In genomic region chr7:135942826-135943225, GRCm38 (mm10) we compare ENCODE assay signal across 24 mouse cellular contexts.
DNase-seq lines count a peak whose midpoint lies in the region; ATAC-seq and TF ChIP-seq lines count a peak whose summit lies in the region.
"Had no signal": no experiment of that assay in that cellular context is flagged by ENCODE, and none has a peak within 500 bp of the region (broad histone marks: within the 10 kb centered on the region; RNA-seq: fewer than 3 reads in every experiment).

No protein-coding gene starts in this region.

- H3K79me2 ChIP-seq in myocyte (ENCODE audit: control insufficient read depth, insufficient read depth) = no peaks in the 10 kb centered on the region

- no peak for TF ChIP-seq POLR2A in myocyte (IDR thresholded peaks at IDR 0.05; ENCODE audit: insufficient read length, low read depth)

- no peaks in the 10 kb centered on the region for H3K36me3 ChIP-seq in midbrain, postnatal 0 days (ENCODE audit: insufficient read depth, low read length)
- H3K36me3 ChIP-seq in midbrain, embryonic 16.5 days (ENCODE audit: control insufficient read depth, insufficient read depth, low read length) = no peaks in the 10 kb centered on the region
- no peaks in the 10 kb centered on the region for H3K36me3 ChIP-seq in myocyte (ENCODE audit: control insufficient read depth, insufficient read depth)
- H3K36me3 ChIP-seq: embryonic facial prominence, embryonic 15.5 days; hindbrain, embryonic 12.5 days; hindbrain, embryonic 15.5 days had no signal

- intact Hi-C loops in left cerebral cortex, postnatal 4 days (cut with DNase I) = no loop called here
- intact Hi-C loops in left cerebral cortex, postnatal 14 days (cut with DNase I) = no loop called here

- H3K27me3 ChIP-seq in midbrain, postnatal 0 days (ENCODE audit: insufficient read depth, low read length) = no peaks in the 10 kb centered on the region
- no peaks in the 10 kb centered on the region for H3K27me3 ChIP-seq in midbrain, embryonic 16.5 days (ENCODE audit: control insufficient read depth, insufficient read depth, low read depth, low read length)
- H3K27me3 ChIP-seq in myocyte (ENCODE audit: control insufficient read depth, insufficient read depth, insufficient read length) = no peaks in the 10 kb centered on the region
- H3K27me3 ChIP-seq: embryonic facial prominence, embryonic 15.5 days; hindbrain, embryonic 12.5 days; hindbrain, embryonic 15.5 days had no signal

- no peak for TF ChIP-seq CTCF in midbrain, postnatal 0 days (IDR thresholded peaks at IDR 0.05)

- H3K4me2 ChIP-seq in midbrain, postnatal 0 days (ENCODE audit: low read depth, low read length, poor library complexity, severe bottlenecking) = no peak overlapping the region
- no peak overlapping the region for H3K4me2 ChIP-seq in midbrain, embryonic 16.5 days (ENCODE audit: low read length)
- H3K4me2 ChIP-seq in myocyte (ENCODE audit: low read depth) = no peak overlapping the region
- H3K4me2 ChIP-seq: embryonic facial prominence, embryonic 15.5 days; heart, embryonic 11.5 days; hindbrain, embryonic 12.5 days; hindbrain, embryonic 15.5 days had no signal

- no peaks in the 10 kb centered on the region for H3K4me1 ChIP-seq in midbrain, postnatal 0 days (ENCODE audit: insufficient read depth, low read length)
- H3K4me1 ChIP-seq in midbrain, embryonic 16.5 days (ENCODE audit: control insufficient read depth, insufficient read depth, low read length) = no peaks in the 10 kb centered on the region
- H3K4me1 ChIP-seq: embryonic facial prominence, embryonic 15.5 days; hindbrain, embryonic 12.5 days; hindbrain, embryonic 15.5 days had no signal

- H3ac ChIP-seq in myocyte (ENCODE audit: control insufficient read depth, insufficient read length) = no peak overlapping the region

- H3K9ac ChIP-seq in midbrain, postnatal 0 days (replicated peaks; ENCODE audit: low read length, poor library complexity, severe bottlenecking) = no peak overlapping the region
- H3K9ac ChIP-seq in midbrain, embryonic 16.5 days (ENCODE audit: low read depth, low read length) = no peak overlapping the region
- H3K9ac ChIP-seq: embryonic facial prominence, embryonic 15.5 days; forebrain, postnatal 0 days; hindbrain, embryonic 12.5 days; hindbrain, embryonic 15.5 days had no signal

- ATAC-seq in midbrain, postnatal 0 days (ENCODE audit: low FRiP score) = no peak
- ATAC-seq in midbrain, embryonic 16.5 days = no peak
- ATAC-seq: activated CD4-positive, CD25-positive, alpha-beta regulatory T cell, adult 4 months; CD4-positive, CD25-positive, alpha-beta regulatory T cell, adult 4 months; forebrain, embryonic 14.5 days; forebrain, postnatal 0 days; inflammation-experienced regulatory T-cells, adult 6 months had no signal

- H3K27ac ChIP-seq in midbrain, postnatal 0 days (ENCODE audit: low read depth, low read length) = no peak overlapping the region
- no peak overlapping the region for H3K27ac ChIP-seq in midbrain, embryonic 16.5 days (ENCODE audit: low read length)
- H3K27ac ChIP-seq: embryonic facial prominence, embryonic 15.5 days; hindbrain, embryonic 12.5 days; hindbrain, embryonic 15.5 days had no signal

- no peaks in the 10 kb centered on the region for H3K9me3 ChIP-seq in midbrain, postnatal 0 days (ENCODE audit: low read length)
- no peaks in the 10 kb centered on the region for H3K9me3 ChIP-seq in midbrain, embryonic 16.5 days (replicated peaks; ENCODE audit: control insufficient read depth, low read length, poor library complexity, severe bottlenecking)
- H3K9me3 ChIP-seq: embryonic facial prominence, embryonic 15.5 days; hindbrain, embryonic 12.5 days; hindbrain, embryonic 15.5 days had no signal

- peak; percentile 39 for DNase-seq in gastrocnemius, postnatal 10 days
- no peak for DNase-seq in gastrocnemius, adult 8-10 months (ENCODE audit: low spot score in 2 of 2)
- peak; percentile 36 for DNase-seq in left cerebral cortex, postnatal 4 days
- no peak for DNase-seq in left cerebral cortex, postnatal 14 days (ENCODE audit: low spot score in 2 of 2)
- DNase-seq in midbrain, postnatal 0 days (ENCODE audit: low spot score) = peak; percentile 21
- DNase-seq in kidney, postnatal 36 days = no peak
- DNase-seq: adrenal gland, adult 8-10 months; adrenal gland, postnatal 25 days; cerebellum, adult 11-12 months; cerebellum, adult 8-10 months; cerebellum, postnatal 36 days; embryo, embryonic 11 days; forebrain, postnatal 0 days; heart, adult 11 months had no signal

- 81% methylated on average over 2 of the region's 2 CpGs for WGBS in midbrain, postnatal 0 days
- WGBS in midbrain, embryonic 16.5 days = 78% methylated on average over 2 of the region's 2 CpGs

- H3K4me3 ChIP-seq in midbrain, postnatal 0 days (ENCODE audit: low read depth, low read length) = no peak overlapping the region
- H3K4me3 ChIP-seq in midbrain, embryonic 16.5 days (ENCODE audit: low read depth, low read length) = no peak overlapping the region
- H3K4me3 ChIP-seq in myocyte = no peak overlapping the region
- H3K4me3 ChIP-seq: embryonic facial prominence, embryonic 15.5 days; hindbrain, embryonic 12.5 days; hindbrain, embryonic 15.5 days had no signal

TF ChIP-seq in myocyte, 11 proteins besides CTCF, POLR2A, EP300 and RAD21:
- no peak for TF ChIP-seq POLR2AphosphoS2 (IDR thresholded peaks at IDR 0.05; ENCODE audit: insufficient read length, low read depth)
- no peak for TF ChIP-seq E2F4 (IDR thresholded peaks at IDR 0.05; ENCODE audit: insufficient read depth)
- no peak for TF ChIP-seq TCF3 (IDR thresholded peaks at IDR 0.05; ENCODE audit: insufficient read length, low read depth)
- TF ChIP-seq MYOG (IDR thresholded peaks at IDR 0.05; ENCODE audit: control insufficient read depth in 1 of 3, insufficient read depth in 1 of 3, insufficient read length in 2 of 3, low read depth in 2 of 3) = peak in 2 of 3 experiments; percentile 43 to 45
- TF ChIP-seq MAX (IDR thresholded peaks at IDR 0.05; ENCODE audit: low read depth) = no peak
- TF ChIP-seq USF1 (IDR thresholded peaks at IDR 0.05; ENCODE audit: low read depth) = no peak
- TF ChIP-seq TCF12 (IDR thresholded peaks at IDR 0.05; ENCODE audit: insufficient read depth, poor library complexity, severe bottlenecking) = no peak
- no peak for TF ChIP-seq CEBPB (IDR thresholded peaks at IDR 0.05; ENCODE audit: insufficient read depth, poor library complexity, severe bottlenecking)
- no peak for TF ChIP-seq SRF (IDR thresholded peaks at IDR 0.05; ENCODE audit: control insufficient read depth, insufficient read length, low read depth)
- peak in 2 of 3 experiments; percentile 24 to 44 for TF ChIP-seq MYOD1 (IDR thresholded peaks at IDR 0.05; ENCODE audit: control insufficient read depth in 1 of 3, insufficient read length in 2 of 3, low read depth in 2 of 3)
- TF ChIP-seq REST (IDR thresholded peaks at IDR 0.05; ENCODE audit: insufficient read depth, insufficient read length) = no peak
TF ChIP-seq in myocyte: peak in this region for 2.

Comparison
In these comparisons a context has a peak if more than half of its experiments do, and no peak if none do; other contexts are left out.
1. DNase-seq: peak in gastrocnemius, postnatal 10 days (single experiment), left cerebral cortex, postnatal 4 days (single experiment) and midbrain, postnatal 0 days (single experiment); none in gastrocnemius, adult 8-10 months (0 of 2), left cerebral cortex, postnatal 14 days (0 of 2) and kidney, postnatal 36 days (0 of 2).